In genomic region chr16:14166490-14166889, GRCm38 (mm10) we compare ENCODE assay signal across 24 mouse cellular contexts. TPM values are rescaled to one million over a fixed set of nuclear protein-coding genes. Genes with fewer than 3 reads are reported as not detected.
A peak's percentile ranks its signal among the peaks of the same experiment; 100 is the strongest.
DNase-seq lines count a peak whose midpoint lies in the region; ATAC-seq and TF ChIP-seq lines count a peak whose summit lies in the region.
"Had no signal": no experiment of that assay in that cellular context is flagged by ENCODE, and none has a peak within 500 bp of the region (broad histone marks: within the 10 kb centered on the region; RNA-seq: fewer than 3 reads in every experiment).

No protein-coding gene starts in this region.

- peaks cover 5% of the 10 kb centered on the region for H3K9me3 ChIP-seq in erythroblast, embryonic 14.5 days (ENCODE audit: control insufficient read depth, low read length)
- H3K9me3 ChIP-seq in liver, embryonic 14.5 days (ENCODE audit: control insufficient read depth, low read length) = no peaks in the 10 kb centered on the region
- H3K9me3 ChIP-seq: embryonic facial prominence, embryonic 15.5 days; heart, embryonic 15.5 days; hindbrain, embryonic 15.5 days; intestine, embryonic 15.5 days; lung, embryonic 15.5 days; megakaryocyte, embryonic 14.5 days; neural tube, embryonic 12.5 days had no signal

- H3K27ac ChIP-seq in liver, embryonic 14.5 days = peak overlapping the region; percentile 68
- H3K27ac ChIP-seq: embryonic facial prominence, embryonic 15.5 days; heart, embryonic 15.5 days; hindbrain, embryonic 15.5 days; intestine, embryonic 15.5 days; left cerebral cortex, adult 2 months; lung, embryonic 15.5 days; neural tube, embryonic 12.5 days had no signal

- H3K9ac ChIP-seq in liver, embryonic 14.5 days (replicated peaks) = peak overlapping the region; percentile 35
- H3K9ac ChIP-seq: embryonic facial prominence, embryonic 15.5 days; forebrain, postnatal 0 days; heart, embryonic 15.5 days; hindbrain, embryonic 15.5 days; intestine, embryonic 15.5 days; neural tube, embryonic 12.5 days had no signal

- H3K4me3 ChIP-seq in erythroblast, embryonic 14.5 days (replicated peaks) = peak overlapping the region; percentile 70
- H3K4me3 ChIP-seq in liver, embryonic 14.5 days (ENCODE audit: insufficient read depth in 1 of 2, low read depth in 2 of 2, low read length in 2 of 2) = peak overlapping the region in 1 of 2 experiments; percentile 22; a peak in 1 of 4 replicates
- H3K4me3 ChIP-seq: embryonic facial prominence, embryonic 15.5 days; heart, embryonic 15.5 days; hindbrain, embryonic 15.5 days; intestine, embryonic 15.5 days; left cerebral cortex, adult 2 months; lung, embryonic 15.5 days; megakaryocyte, embryonic 14.5 days; neural tube, embryonic 12.5 days had no signal

- H3K4me1 ChIP-seq in erythroblast, embryonic 14.5 days (ENCODE audit: control insufficient read depth) = peaks cover 64% of the 10 kb centered on the region
- H3K4me1 ChIP-seq in liver, embryonic 14.5 days (replicated peaks; ENCODE audit: control insufficient read depth in 2 of 2, insufficient read depth in 2 of 2, low read length in 1 of 2) = peaks cover 26 to 33% of the 10 kb centered on the region in 2 experiments

- peak overlapping the region; percentile 96 for H3K4me2 ChIP-seq in liver, embryonic 14.5 days (ENCODE audit: low read depth)
- H3K4me2 ChIP-seq: embryonic facial prominence, embryonic 15.5 days; heart, embryonic 15.5 days; hindbrain, embryonic 15.5 days; intestine, embryonic 15.5 days; lung, embryonic 15.5 days; neural tube, embryonic 12.5 days had no signal

- no peak for TF ChIP-seq EP300 in liver, embryonic 14.5 days (IDR thresholded peaks at IDR 0.05; ENCODE audit: low read depth)

- no peak for TF ChIP-seq CTCF in liver, embryonic 14.5 days (IDR thresholded peaks at IDR 0.05; ENCODE audit: low read depth)

- DNase-seq in spleen, postnatal 4 days (ENCODE audit: low spot score in 2 of 2) = peak; percentile 30 to 67
- DNase-seq in spleen, adult 18-20 months = no peak
- DNase-seq in liver, embryonic 14.5 days (ENCODE audit: low read depth in 3 of 3, low spot score in 3 of 3) = peak; percentile 24 to 42 (median 30)
- no peak for DNase-seq in urinary bladder, postnatal 4 days (ENCODE audit: low spot score in 2 of 2)
- no peak for DNase-seq in layer of hippocampus, postnatal 14 days (ENCODE audit: low spot score in 2 of 2)
- no peak for DNase-seq in layer of hippocampus, postnatal 10 days (ENCODE audit: low spot score in 2 of 2)
- DNase-seq: adrenal gland, postnatal 14 days; cerebellum, adult 9-11 months; forebrain, postnatal 0 days; heart, postnatal 36 days; kidney, postnatal 4 days; lung, postnatal 36 days; midbrain, embryonic 14.5 days; right cerebral cortex, postnatal 14 days; thymus, postnatal 14 days had no signal

- H3K27me3 ChIP-seq in erythroblast, embryonic 14.5 days (ENCODE audit: control insufficient read depth) = no peaks in the 10 kb centered on the region
- H3K27me3 ChIP-seq in liver, embryonic 14.5 days (ENCODE audit: control insufficient read depth, insufficient read depth, low read length) = no peaks in the 10 kb centered on the region
- H3K27me3 ChIP-seq: embryonic facial prominence, embryonic 15.5 days; heart, embryonic 15.5 days; hindbrain, embryonic 15.5 days; intestine, embryonic 15.5 days; lung, embryonic 15.5 days; megakaryocyte, embryonic 14.5 days; neural tube, embryonic 12.5 days had no signal

- 40% methylated on average over 4 of the region's 4 CpGs for WGBS in liver, embryonic 14.5 days (ENCODE audit: insufficient replicate concordance)

- peak; percentile 34; the same call in 1 of the 2 replicates for ATAC-seq in liver, embryonic 14.5 days (ENCODE audit: insufficient read depth)
- ATAC-seq: forebrain, postnatal 0 days; intestine, embryonic 15.5 days had no signal

- H3K36me3 ChIP-seq in erythroblast, embryonic 14.5 days (ENCODE audit: control insufficient read depth) = peaks cover 66% of the 10 kb centered on the region
- H3K36me3 ChIP-seq in liver, embryonic 14.5 days (replicated peaks; ENCODE audit: control insufficient read depth, insufficient read depth, low read depth) = peaks cover 34% of the 10 kb centered on the region

RNA-seq across cellular contexts. Expression of gene Marf1, which starts 3.3 kb away (rescaled TPM):
- polyA plus RNA-seq in erythroblast, embryonic 14.5 days (2012) = 0.17 TPM in 2 replicates
- 4.2 and 4.7 TPM in 2 replicates for polyA plus RNA-seq in liver, embryonic 14.5 days (2012; rRNA removed)
- polyA plus RNA-seq in liver, embryonic 14.5 days (2014; fragmentation: Nextera tagmentation; extraction: Ambion mirVana) = 5.9 and 6.3 TPM in 2 replicates
- 10 to 100 TPM; 58.0 to 62.1 TPM for total RNA-seq in layer of hippocampus, postnatal 14 days (2021)
- 10 to 100 TPM; 43.6 to 45.2 TPM for total RNA-seq in layer of hippocampus, postnatal 10 days (2021)

RNA-seq across cellular contexts. Expression of gene Nde1, which starts 3.4 kb away (rescaled TPM):
- 7.2 and 8.9 TPM in 2 replicates for polyA plus RNA-seq in erythroblast, embryonic 14.5 days (2012)
- polyA plus RNA-seq in liver, embryonic 14.5 days (2012; rRNA removed) = 30.7 and 43.3 TPM in 2 replicates
- 41.8 and 44.9 TPM in 2 replicates for polyA plus RNA-seq in liver, embryonic 14.5 days (2014; fragmentation: Nextera tagmentation; extraction: Ambion mirVana)
- 10 to 100 TPM; 30.8 to 40.1 TPM for total RNA-seq in layer of hippocampus, postnatal 14 days (2021)
- 10 to 100 TPM; 25.8 to 26.5 TPM for total RNA-seq in layer of hippocampus, postnatal 10 days (2021)

Comparison
In these comparisons a context has a peak if more than half of its experiments do, and no peak if none do; other contexts are left out.
1. DNase-seq: peak in spleen, postnatal 4 days (2 of 2) and liver, embryonic 14.5 days (3 of 3); none in spleen, adult 18-20 months (0 of 2), urinary bladder, postnatal 4 days (0 of 2), layer of hippocampus, postnatal 14 days (0 of 2) and layer of hippocampus, postnatal 10 days (0 of 2).